Mouse (Mus musculus): ENCODE data around the gene Zcchc10. TPM values are rescaled to one million over a fixed set of nuclear protein-coding genes. Genes with fewer than 3 reads are reported as not detected.
"Not testable (repeated sequence)": the region's sequence is repeated elsewhere in the genome, so short reads cannot be mapped to it uniquely, and the experiment has no call there.

The Zcchc10 gene
- total and polyA plus RNA-seq, 2 experiments from 2014 or later: 0.89 to 13.6 TPM

DNA sequence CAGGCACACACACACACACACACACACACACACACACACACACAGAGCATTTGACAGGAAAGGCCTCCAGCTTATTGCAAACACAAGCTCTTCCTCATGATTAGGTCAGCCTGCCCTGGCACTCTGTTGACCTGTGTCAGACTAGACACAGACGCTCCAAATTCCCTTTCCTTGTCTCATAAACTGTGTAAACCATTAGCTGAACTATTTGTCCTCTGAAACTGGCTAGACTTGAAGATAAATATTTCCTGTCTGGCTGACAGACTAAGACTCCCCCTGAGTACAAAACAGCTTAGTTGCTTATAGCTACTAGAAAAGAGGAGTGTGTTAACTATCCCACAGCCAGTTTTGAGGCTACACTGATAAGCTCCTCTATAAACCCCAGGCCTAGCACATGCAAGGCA is 9.7 kb upstream of the Zcchc10 start:
- WGBS: 73% methylated on average over 1 of the region's 1 CpGs
- ATAC-seq (no peak), DNase-seq (ENCODE audit: low spot score) (no peak)
- Histone ChIP-seq H3K9me3 (ENCODE audit: low read length) (no peaks in the 10 kb centered on the region), H3K27ac (no peak overlapping the region), H3K9ac (replicated peaks; ENCODE audit: low read length) (no peak overlapping the region), H3K4me1 (ENCODE audit: insufficient read depth, low read length) (no peaks in the 10 kb centered on the region), H3K4me3 (ENCODE audit: low read length) (no peak overlapping the region), H3K36me3 (ENCODE audit: insufficient read depth, low read length) (no peaks in the 10 kb centered on the region), H3K4me2 (ENCODE audit: low read depth, low read length) (no peak overlapping the region), H3K27me3 (ENCODE audit: insufficient read depth, low read length) (no peaks in the 10 kb centered on the region)
- TF ChIP-seq CTCF (IDR thresholded peaks at IDR 0.05; ENCODE audit: low read depth): no peak

DNA sequence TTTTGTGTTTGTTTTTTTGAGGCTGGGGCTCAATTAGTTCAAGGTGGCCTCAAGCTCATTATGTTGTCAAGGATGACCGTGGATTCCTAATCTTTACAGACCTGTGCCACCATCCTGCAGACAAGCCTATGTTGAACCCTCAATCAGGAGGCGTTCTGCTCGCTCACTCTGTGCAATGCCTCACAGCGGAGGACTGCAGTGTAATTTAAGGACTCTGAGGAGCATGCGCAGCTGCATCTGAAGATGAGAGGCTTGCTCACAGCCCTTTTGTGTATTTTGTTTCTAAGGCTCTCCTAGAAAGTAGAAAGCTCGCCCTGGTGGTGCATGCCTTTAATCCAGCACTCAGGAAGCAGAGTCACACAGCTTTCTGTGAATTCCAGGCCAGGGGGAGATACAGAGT is 7.5 kb upstream of the Zcchc10 start:
- Histone ChIP-seq H3K9me3 (ENCODE audit: low read length) (no peaks in the 10 kb centered on the region), H3K9ac (replicated peaks; ENCODE audit: low read length) (no peak overlapping the region), H3K36me3 (ENCODE audit: insufficient read depth, low read length) (no peaks in the 10 kb centered on the region), H3K27me3 (ENCODE audit: insufficient read depth, low read length) (no peaks in the 10 kb centered on the region), H3K4me3 (ENCODE audit: low read length) (no peak overlapping the region), H3K4me2 (ENCODE audit: low read depth, low read length) (no peak overlapping the region), H3K4me1 (ENCODE audit: insufficient read depth, low read length) (no peaks in the 10 kb centered on the region), H3K27ac (no peak overlapping the region)
- 56% methylated on average over 6 of the region's 6 CpGs for WGBS
- TF ChIP-seq CTCF (IDR thresholded peaks at IDR 0.05; ENCODE audit: low read depth): no peak
- ATAC-seq: no peak
- no peak for DNase-seq (ENCODE audit: low spot score)

DNA sequence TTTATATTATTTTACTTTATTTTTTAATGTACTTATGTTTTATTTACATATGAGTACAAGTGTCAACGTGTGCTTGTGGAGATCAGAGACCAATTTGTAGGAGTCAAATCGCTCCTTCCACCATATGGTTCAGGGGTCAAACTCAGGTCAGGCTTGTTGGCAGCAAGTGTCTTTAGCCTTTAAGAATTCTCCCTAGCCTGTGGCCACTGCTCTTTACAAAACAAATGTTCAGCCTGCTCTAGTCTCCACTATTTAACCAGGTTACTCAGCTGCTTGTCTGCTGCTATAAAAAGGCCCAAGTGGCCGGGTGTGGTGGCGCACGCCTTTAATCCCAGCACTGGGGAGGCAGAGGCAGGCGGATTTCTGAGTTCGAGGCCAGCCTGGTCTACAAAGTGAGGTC is 6.4 kb upstream of the Zcchc10 start:
- Histone ChIP-seq H3K4me3 (ENCODE audit: low read length) (no peak overlapping the region), H3K36me3 (ENCODE audit: insufficient read depth, low read length) (no peaks in the 10 kb centered on the region), H3K9ac (replicated peaks; ENCODE audit: low read length) (no peak overlapping the region), H3K9me3 (ENCODE audit: low read length) (no peaks in the 10 kb centered on the region), H3K4me2 (ENCODE audit: low read depth, low read length) (no peak overlapping the region), H3K27ac (no peak overlapping the region), H3K27me3 (ENCODE audit: insufficient read depth, low read length) (no peaks in the 10 kb centered on the region), H3K4me1 (ENCODE audit: insufficient read depth, low read length) (no peaks in the 10 kb centered on the region)
- no peak for DNase-seq (ENCODE audit: low spot score)
- no peak for TF ChIP-seq CTCF (IDR thresholded peaks at IDR 0.05; ENCODE audit: low read depth)
- 82% methylated on average over 7 of the region's 7 CpGs for WGBS
- ATAC-seq: no peak

DNA sequence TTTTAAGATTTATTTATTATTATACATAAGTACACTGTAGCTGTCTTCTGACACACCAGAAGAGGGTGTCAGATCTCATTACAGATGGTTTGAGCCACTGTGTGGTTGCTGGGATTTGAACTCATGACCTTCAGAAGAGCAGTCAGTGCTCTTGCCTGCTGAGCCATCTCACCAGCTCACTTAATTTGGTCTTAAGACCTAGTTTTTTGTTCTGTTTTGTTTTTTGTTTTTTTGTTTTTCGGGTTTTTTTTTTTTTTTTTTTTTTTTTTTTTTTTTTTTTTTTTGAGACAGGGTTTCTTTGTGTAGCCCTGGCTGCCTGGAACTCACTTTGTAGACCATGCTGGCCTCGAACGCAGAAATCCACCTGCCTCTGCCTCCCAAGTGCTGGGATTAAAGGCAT is 5.9 kb upstream of the Zcchc10 start:
- H3K4me1 ChIP-seq (ENCODE audit: insufficient read depth, low read length); H3K27me3 ChIP-seq (ENCODE audit: insufficient read depth, low read length); H3K27ac ChIP-seq; H3K4me3 ChIP-seq (ENCODE audit: low read length); H3K4me2 ChIP-seq (ENCODE audit: low read depth, low read length); H3K36me3 ChIP-seq (ENCODE audit: insufficient read depth, low read length); H3K9me3 ChIP-seq (ENCODE audit: low read length); DNase-seq (ENCODE audit: low spot score); ATAC-seq; H3K9ac ChIP-seq (replicated peaks; ENCODE audit: low read length): not testable (repeated sequence)
- WGBS: 80% methylated on average over 3 of the region's 3 CpGs

- not testable (repeated sequence) for DNase-seq (ENCODE audit: low spot score); ATAC-seq; H3K9me3 ChIP-seq (ENCODE audit: low read length); H3K36me3 ChIP-seq (ENCODE audit: insufficient read depth, low read length); H3K9ac ChIP-seq (replicated peaks; ENCODE audit: low read length); H3K27me3 ChIP-seq (ENCODE audit: insufficient read depth, low read length); H3K27ac ChIP-seq; H3K4me3 ChIP-seq (ENCODE audit: low read length); H3K4me1 ChIP-seq (ENCODE audit: insufficient read depth, low read length); H3K4me2 ChIP-seq (ENCODE audit: low read depth, low read length)
- WGBS: 91% methylated on average over 13 of the region's 13 CpGs
Observed at GRCm38 (mm10) chr11:53319867-53320266, 4.6 kb upstream of the Zcchc10 start.

DNA sequence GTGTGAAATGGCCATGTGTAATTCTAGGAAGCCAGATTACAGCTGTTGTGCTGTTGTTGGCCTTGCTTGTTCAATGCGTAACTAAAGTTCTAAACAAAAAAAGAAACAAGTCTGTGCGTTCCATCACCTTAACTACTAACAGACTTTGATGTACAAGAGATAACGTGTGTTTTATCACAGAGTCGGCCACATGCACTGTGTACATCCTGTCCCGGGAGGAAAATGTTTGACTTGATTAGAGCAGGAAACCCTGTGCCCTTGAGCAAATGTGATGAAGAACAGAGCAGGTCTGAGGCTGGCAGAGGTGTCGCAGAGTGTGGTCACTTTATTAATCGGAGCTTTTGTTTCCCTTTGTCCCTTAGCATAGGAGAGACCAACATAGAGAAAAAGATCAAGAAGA is 5.8 kb downstream of the Zcchc10 start:
- H3K27ac ChIP-seq: no peak overlapping the region
- H3K9ac ChIP-seq (replicated peaks; ENCODE audit: low read length): no peak overlapping the region
- DNase-seq (ENCODE audit: low spot score): no peak
- no peak overlapping the region for H3K4me2 ChIP-seq (ENCODE audit: low read depth, low read length)
- TF ChIP-seq CTCF (IDR thresholded peaks at IDR 0.05; ENCODE audit: low read depth): no peak
- ATAC-seq: no peak
- H3K4me3 ChIP-seq (ENCODE audit: low read length): no peak overlapping the region
- no peaks in the 10 kb centered on the region for H3K4me1 ChIP-seq (ENCODE audit: insufficient read depth, low read length)
- H3K9me3 ChIP-seq (ENCODE audit: low read length): no peaks in the 10 kb centered on the region
- 93% methylated on average over 7 of the region's 7 CpGs for WGBS
- H3K36me3 ChIP-seq (ENCODE audit: insufficient read depth, low read length): peaks cover 28% of the 10 kb centered on the region
- H3K27me3 ChIP-seq (ENCODE audit: insufficient read depth, low read length): no peaks in the 10 kb centered on the region

GRCm38 (mm10) chr11:53331121-53331520 is 6.6 kb downstream of the Zcchc10 start:
- Histone ChIP-seq H3K27ac (no peak overlapping the region), H3K9me3 (ENCODE audit: low read length) (no peaks in the 10 kb centered on the region), H3K4me1 (ENCODE audit: insufficient read depth, low read length) (no peaks in the 10 kb centered on the region), H3K4me2 (ENCODE audit: low read depth, low read length) (no peak overlapping the region), H3K27me3 (ENCODE audit: insufficient read depth, low read length) (no peaks in the 10 kb centered on the region), H3K36me3 (ENCODE audit: insufficient read depth, low read length) (peaks cover 28% of the 10 kb centered on the region), H3K9ac (replicated peaks; ENCODE audit: low read length) (no peak overlapping the region), H3K4me3 (ENCODE audit: low read length) (no peak overlapping the region)
- TF ChIP-seq CTCF (IDR thresholded peaks at IDR 0.05; ENCODE audit: low read depth): no peak
- WGBS: 96% methylated on average over 6 of the region's 6 CpGs
- ATAC-seq: no peak
- no peak for DNase-seq (ENCODE audit: low spot score)

Measured in hindbrain, postnatal 0 days (tissue).